22 mouse cellular contexts compared by ENCODE assay signal in genomic region chr1:79183534-79184411, GRCm38 (mm10).
"Had no signal": no experiment of that assay in that cellular context is flagged by ENCODE, and none has a peak within 500 bp of the region (broad histone marks: within the 10 kb centered on the region; RNA-seq: fewer than 3 reads in every experiment).

No protein-coding gene starts in this region.

- H3K9ac ChIP-seq: limb, embryonic 15.5 days; liver, embryonic 14.5 days; liver, postnatal 0 days; lung, embryonic 14.5 days; neural tube, embryonic 12.5 days; neural tube, embryonic 15.5 days; stomach, embryonic 15.5 days had no signal

- H3K4me1 ChIP-seq: limb, embryonic 15.5 days; megakaryocyte, embryonic 14.5 days; neural tube, embryonic 12.5 days; neural tube, embryonic 15.5 days; stomach, embryonic 15.5 days had no signal

- H3K27ac ChIP-seq: left cerebral cortex, adult 2 months; limb, embryonic 15.5 days; liver, embryonic 14.5 days; neural tube, embryonic 12.5 days; neural tube, embryonic 15.5 days; stomach, embryonic 15.5 days had no signal

- H3K4me3 ChIP-seq: left cerebral cortex, adult 2 months; limb, embryonic 15.5 days; megakaryocyte, embryonic 14.5 days; neural tube, embryonic 12.5 days; neural tube, embryonic 15.5 days; stomach, embryonic 15.5 days had no signal

- ATAC-seq: liver, postnatal 0 days had no signal

- H3K9me3 ChIP-seq: limb, embryonic 15.5 days; neural tube, embryonic 12.5 days; neural tube, embryonic 15.5 days; stomach, embryonic 15.5 days had no signal

- H3K27me3 ChIP-seq: limb, embryonic 15.5 days; megakaryocyte, embryonic 14.5 days; neural tube, embryonic 12.5 days; neural tube, embryonic 15.5 days; stomach, embryonic 15.5 days had no signal

- H3K4me2 ChIP-seq: limb, embryonic 15.5 days; liver, embryonic 11.5 days; lung, embryonic 14.5 days; midbrain, embryonic 11.5 days; neural tube, embryonic 12.5 days; neural tube, embryonic 15.5 days; stomach, embryonic 15.5 days had no signal

- DNase-seq: kidney, adult 18-20 months; kidney, adult 9 months; kidney, postnatal 10 days; kidney, postnatal 36 days; layer of hippocampus, postnatal 36 days; liver, postnatal 0 days; lung, embryonic 14.5 days; lung, postnatal 10 days; lung, postnatal 36 days; midbrain, embryonic 14.5 days; right cerebral cortex, postnatal 25 days; spleen, adult 18-20 months; thymus, postnatal 25 days had no signal

- H3K36me3 ChIP-seq: limb, embryonic 15.5 days; neural tube, embryonic 12.5 days; neural tube, embryonic 15.5 days; stomach, embryonic 15.5 days had no signal
